In genomic region chr10:81286586-81286985, GRCm38 (mm10) we compare ENCODE assay signal across 11 mouse cellular contexts. TPM values are rescaled to one million over a fixed set of nuclear protein-coding genes. Genes with fewer than 3 reads are reported as not detected.
DNase-seq lines count a peak whose midpoint lies in the region; ATAC-seq and TF ChIP-seq lines count a peak whose summit lies in the region.
"Had no signal": no experiment of that assay in that cellular context is flagged by ENCODE, and none has a peak within 500 bp of the region (broad histone marks: within the 10 kb centered on the region; RNA-seq: fewer than 3 reads in every experiment).

No protein-coding gene starts in this region.

- H3K4me2 ChIP-seq in kidney, embryonic 16.5 days (replicated peaks; ENCODE audit: low read depth, low read length) = peak overlapping the region; percentile 81
- H3K4me2 ChIP-seq in lung, embryonic 15.5 days = peak overlapping the region; percentile 83; the same call in 1 of the 2 replicates
- H3K4me2 ChIP-seq in heart, embryonic 11.5 days = no peak overlapping the region; the same call in 1 of the 2 replicates
- no peak overlapping the region for H3K4me2 ChIP-seq in midbrain, embryonic 11.5 days

- H3K9ac ChIP-seq in ES-Bruce4 (ENCODE audit: low read depth, poor library complexity, severe bottlenecking) = peak overlapping the region; percentile 58; the same call in 1 of the 2 replicates
- no peak overlapping the region; the same call in 1 of the 2 replicates for H3K9ac ChIP-seq in kidney, embryonic 16.5 days (replicated peaks; ENCODE audit: low read length)
- no peak overlapping the region for H3K9ac ChIP-seq in lung, embryonic 15.5 days
- H3K9ac ChIP-seq in heart, embryonic 11.5 days (ENCODE audit: low read depth, low read length) = no peak overlapping the region
- no peak overlapping the region for H3K9ac ChIP-seq in midbrain, embryonic 11.5 days (ENCODE audit: low read length)

- ATAC-seq in kidney, embryonic 16.5 days (ENCODE audit: low FRiP score, low TSS enrichment) = no peak
- ATAC-seq in lung, embryonic 15.5 days (ENCODE audit: borderline replicate concordance, extremely low read depth, low FRiP score, low TSS enrichment) = no peak
- no peak for ATAC-seq in heart, embryonic 11.5 days (replicated peaks; ENCODE audit: insufficient number of reproducible peaks, low FRiP score, low TSS enrichment)
- ATAC-seq in midbrain, embryonic 11.5 days (ENCODE audit: low FRiP score) = no peak

- no peak for TF ChIP-seq POLR2A in ES-Bruce4 (IDR thresholded peaks at IDR 0.05; ENCODE audit: insufficient read depth, low read length)

- 0 out of 2 replicates have a peak overlapping the region, but pooled peaks have one; percentile 35 for H3K27ac ChIP-seq in ES-Bruce4 (ENCODE audit: insufficient read depth, low read length)
- H3K27ac ChIP-seq in kidney, embryonic 16.5 days (ENCODE audit: low read length) = peak overlapping the region; percentile 8; the same call in 1 of the 2 replicates
- H3K27ac ChIP-seq in lung, embryonic 15.5 days = peak overlapping the region; percentile 53; the same call in 1 of the 2 replicates
- no peak overlapping the region for H3K27ac ChIP-seq in heart, embryonic 11.5 days (ENCODE audit: low read depth, low read length)
- no peak overlapping the region for H3K27ac ChIP-seq in midbrain, embryonic 11.5 days (ENCODE audit: low read depth, low read length)
- H3K27ac ChIP-seq: hindbrain, embryonic 15.5 days; limb, embryonic 15.5 days had no signal

- peaks cover 7% of the 10 kb centered on the region for H3K4me1 ChIP-seq in ES-Bruce4 (ENCODE audit: control insufficient read depth, insufficient read depth, low read length)
- peaks cover 34% of the 10 kb centered on the region for H3K4me1 ChIP-seq in kidney, embryonic 16.5 days (ENCODE audit: insufficient read depth, low read length)
- H3K4me1 ChIP-seq in lung, embryonic 15.5 days = peaks cover 50% of the 10 kb centered on the region
- H3K4me1 ChIP-seq in heart, embryonic 11.5 days (ENCODE audit: control insufficient read depth, insufficient read depth, low read length) = peaks cover 8% of the 10 kb centered on the region; the same call in 1 of the 2 replicates
- peaks cover 5% of the 10 kb centered on the region for H3K4me1 ChIP-seq in midbrain, embryonic 11.5 days (ENCODE audit: control insufficient read depth, insufficient read depth, low read length)

- peak; percentile 60 for DNase-seq in A20 (ENCODE audit: low read depth, low spot score)
- DNase-seq in adrenal gland, postnatal 4 days (ENCODE audit: low spot score in 2 of 2) = no peak
- no peak for DNase-seq in adrenal gland, postnatal 10 days
- no peak for DNase-seq in midbrain, embryonic 11.5 days (ENCODE audit: low spot score, missing footprints)
- DNase-seq: right cerebral cortex, adult 18-20 months had no signal

- 34% methylated on average over 6 of the region's 6 CpGs for WGBS in kidney, embryonic 16.5 days
- 29% methylated on average over 6 of the region's 6 CpGs for WGBS in lung, embryonic 15.5 days
- WGBS in heart, embryonic 11.5 days (ENCODE audit: insufficient replicate concordance) = 42% methylated on average over 6 of the region's 6 CpGs
- 49% methylated on average over 6 of the region's 6 CpGs for WGBS in midbrain, embryonic 11.5 days

- H3K9me3 ChIP-seq in ES-Bruce4 (replicated peaks; ENCODE audit: control insufficient read depth, insufficient read depth, low read length, poor library complexity, severe bottlenecking) = no peaks in the 10 kb centered on the region
- no peaks in the 10 kb centered on the region for H3K9me3 ChIP-seq in kidney, embryonic 16.5 days (ENCODE audit: low read length)
- no peaks in the 10 kb centered on the region for H3K9me3 ChIP-seq in lung, embryonic 15.5 days
- H3K9me3 ChIP-seq in heart, embryonic 11.5 days (replicated peaks; ENCODE audit: control insufficient read depth, low read length) = no peaks in the 10 kb centered on the region
- no peaks in the 10 kb centered on the region for H3K9me3 ChIP-seq in midbrain, embryonic 11.5 days (ENCODE audit: control insufficient read depth, low read length)
- H3K9me3 ChIP-seq: hindbrain, embryonic 15.5 days; limb, embryonic 15.5 days had no signal

- no peak for TF ChIP-seq CTCF in ES-Bruce4 (IDR thresholded peaks at IDR 0.05; ENCODE audit: low read depth, low read length)

- TF ChIP-seq EP300 in ES-Bruce4 (IDR thresholded peaks at IDR 0.05; ENCODE audit: insufficient read depth, low read depth, low read length) = no peak

- no peaks in the 10 kb centered on the region for H3K27me3 ChIP-seq in ES-Bruce4 (ENCODE audit: control insufficient read depth, insufficient read depth, low read length, poor library complexity, severe bottlenecking)
- peaks cover 44% of the 10 kb centered on the region for H3K27me3 ChIP-seq in kidney, embryonic 16.5 days (ENCODE audit: insufficient read depth, low read length)
- peaks cover 42% of the 10 kb centered on the region for H3K27me3 ChIP-seq in lung, embryonic 15.5 days
- H3K27me3 ChIP-seq in heart, embryonic 11.5 days (ENCODE audit: control insufficient read depth, insufficient read depth, low read length) = peaks cover 61% of the 10 kb centered on the region
- H3K27me3 ChIP-seq in midbrain, embryonic 11.5 days (ENCODE audit: control insufficient read depth, insufficient read depth, low read length) = peaks cover 41% of the 10 kb centered on the region

- no peaks in the 10 kb centered on the region for H3K36me3 ChIP-seq in ES-Bruce4 (ENCODE audit: control insufficient read depth, insufficient read depth, low read length, poor library complexity, severe bottlenecking)
- no peaks in the 10 kb centered on the region for H3K36me3 ChIP-seq in kidney, embryonic 16.5 days (ENCODE audit: insufficient read depth, low read length)
- H3K36me3 ChIP-seq in lung, embryonic 15.5 days = no peaks in the 10 kb centered on the region
- no peaks in the 10 kb centered on the region for H3K36me3 ChIP-seq in heart, embryonic 11.5 days (ENCODE audit: control insufficient read depth, insufficient read depth, low read length)
- no peaks in the 10 kb centered on the region for H3K36me3 ChIP-seq in midbrain, embryonic 11.5 days (ENCODE audit: control insufficient read depth, insufficient read depth, low read length)
- H3K36me3 ChIP-seq: hindbrain, embryonic 15.5 days; limb, embryonic 15.5 days had no signal

- peak overlapping the region; percentile 90; the same call in 1 of the 2 replicates for H3K4me3 ChIP-seq in ES-Bruce4 (ENCODE audit: low read depth, low read length)
- H3K4me3 ChIP-seq in kidney, embryonic 16.5 days (ENCODE audit: low read length) = no peak overlapping the region
- no peak overlapping the region for H3K4me3 ChIP-seq in lung, embryonic 15.5 days
- no peak overlapping the region for H3K4me3 ChIP-seq in heart, embryonic 11.5 days (ENCODE audit: low read depth, low read length)
- H3K4me3 ChIP-seq in midbrain, embryonic 11.5 days (ENCODE audit: low read depth, low read length) = no peak overlapping the region

RNA-seq across cellular contexts. Expression of gene Tjp3, which starts 4.8 kb away (rescaled TPM):
- polyA plus RNA-seq in ES-Bruce4 (2011; ENCODE audit: insufficient read depth, insufficient read length, low read depth, missing spikeins) = 41.5 and 42.7 TPM in 2 replicates
- polyA plus RNA-seq in kidney, embryonic 16.5 days (2015; fragmentation: Nextera tagmentation; extraction: Ambion mirVana) = 21.9 and 22.6 TPM in 2 replicates
- 26.4 and 28.8 TPM in 2 replicates for polyA plus RNA-seq in lung, embryonic 15.5 days (2015; fragmentation: Nextera tagmentation; extraction: Ambion mirVana)
- 0.90 and 1.4 TPM in 2 replicates for polyA plus RNA-seq in heart, embryonic 11.5 days (2014; fragmentation: Nextera tagmentation; extraction: Ambion mirVana)
- 1 to 10 TPM; 1.8 to 3.1 TPM for total RNA-seq in adrenal gland, postnatal 4 days (2021)
- total RNA-seq in adrenal gland, postnatal 10 days (2021) = 1 to 10 TPM; 1.9 to 3.0 TPM
- polyA plus RNA-seq in midbrain, embryonic 11.5 days (2014; fragmentation: Nextera tagmentation; extraction: Ambion mirVana) = 3.9 and 4.0 TPM in 2 replicates

RNA-seq across cellular contexts. Expression of gene Pip5k1c, which starts 6.2 kb away (rescaled TPM):
- polyA plus RNA-seq in ES-Bruce4 (2011; ENCODE audit: insufficient read depth, insufficient read length, low read depth, missing spikeins) = 28.3 and 31.5 TPM in 2 replicates
- 62.9 and 63.9 TPM in 2 replicates for polyA plus RNA-seq in kidney, embryonic 16.5 days (2015; fragmentation: Nextera tagmentation; extraction: Ambion mirVana)
- 45.4 and 47.0 TPM in 2 replicates for polyA plus RNA-seq in lung, embryonic 15.5 days (2015; fragmentation: Nextera tagmentation; extraction: Ambion mirVana)
- polyA plus RNA-seq in heart, embryonic 11.5 days (2014; fragmentation: Nextera tagmentation; extraction: Ambion mirVana) = 30.2 and 32.1 TPM in 2 replicates
- total RNA-seq in adrenal gland, postnatal 4 days (2021) = 10 to 100 TPM; 65.2 to 71.1 TPM
- total RNA-seq in adrenal gland, postnatal 10 days (2021) = 10 to 100 TPM; 39.2 to 48.9 TPM
- polyA plus RNA-seq in midbrain, embryonic 11.5 days (2014; fragmentation: Nextera tagmentation; extraction: Ambion mirVana) = 42.0 and 46.2 TPM in 2 replicates

RNA-seq across cellular contexts. Expression of gene Apba3, which starts 19.8 kb away (rescaled TPM):
- 25.8 and 26.4 TPM in 2 replicates for polyA plus RNA-seq in ES-Bruce4 (2011; ENCODE audit: insufficient read depth, insufficient read length, low read depth, missing spikeins)
- polyA plus RNA-seq in kidney, embryonic 16.5 days (2015; fragmentation: Nextera tagmentation; extraction: Ambion mirVana) = 88.6 and 88.7 TPM in 2 replicates
- 60.7 and 66.5 TPM in 2 replicates for polyA plus RNA-seq in lung, embryonic 15.5 days (2015; fragmentation: Nextera tagmentation; extraction: Ambion mirVana)
- 41.2 and 44.1 TPM in 2 replicates for polyA plus RNA-seq in heart, embryonic 11.5 days (2014; fragmentation: Nextera tagmentation; extraction: Ambion mirVana)
- total RNA-seq in adrenal gland, postnatal 4 days (2021) = 10 to 100 TPM; 47.8 to 49.5 TPM
- 10 to 100 TPM; 79.8 to 83.8 TPM for total RNA-seq in adrenal gland, postnatal 10 days (2021)
- 25.4 and 31.2 TPM in 2 replicates for polyA plus RNA-seq in midbrain, embryonic 11.5 days (2014; fragmentation: Nextera tagmentation; extraction: Ambion mirVana)

RNA-seq across cellular contexts. Expression of gene Mrpl54, which starts 19.9 kb away (rescaled TPM):
- polyA plus RNA-seq in ES-Bruce4 (2011; ENCODE audit: insufficient read depth, insufficient read length, low read depth, missing spikeins) = 52.2 and 63.7 TPM in 2 replicates
- 218 and 238 TPM in 2 replicates for polyA plus RNA-seq in kidney, embryonic 16.5 days (2015; fragmentation: Nextera tagmentation; extraction: Ambion mirVana)
- polyA plus RNA-seq in lung, embryonic 15.5 days (2015; fragmentation: Nextera tagmentation; extraction: Ambion mirVana) = 208 and 225 TPM in 2 replicates
- polyA plus RNA-seq in heart, embryonic 11.5 days (2014; fragmentation: Nextera tagmentation; extraction: Ambion mirVana) = 247 and 257 TPM in 2 replicates
- total RNA-seq in adrenal gland, postnatal 4 days (2021) = 100 to 1,000 TPM; 107 to 108 TPM
- total RNA-seq in adrenal gland, postnatal 10 days (2021) = 100 to 1,000 TPM; 109 to 111 TPM
- polyA plus RNA-seq in midbrain, embryonic 11.5 days (2014; fragmentation: Nextera tagmentation; extraction: Ambion mirVana) = 198 and 205 TPM in 2 replicates

RNA-seq across cellular contexts. Expression of gene Matk, which starts 33.9 kb away (rescaled TPM):
- 1.1 and 1.2 TPM in 2 replicates for polyA plus RNA-seq in ES-Bruce4 (2011; ENCODE audit: insufficient read depth, insufficient read length, low read depth, missing spikeins)
- 8.2 and 8.9 TPM in 2 replicates for polyA plus RNA-seq in kidney, embryonic 16.5 days (2015; fragmentation: Nextera tagmentation; extraction: Ambion mirVana)
- 2.7 and 3.9 TPM in 2 replicates for polyA plus RNA-seq in lung, embryonic 15.5 days (2015; fragmentation: Nextera tagmentation; extraction: Ambion mirVana)
- 1.0 and 1.7 TPM in 2 replicates for polyA plus RNA-seq in heart, embryonic 11.5 days (2014; fragmentation: Nextera tagmentation; extraction: Ambion mirVana)
- total RNA-seq in adrenal gland, postnatal 4 days (2021) = 1 to 10 TPM; 2.9 to 3.0 TPM
- total RNA-seq in adrenal gland, postnatal 10 days (2021) = 1 to 10 TPM; 1.8 to 2.1 TPM
- 2.5 and 2.7 TPM in 2 replicates for polyA plus RNA-seq in midbrain, embryonic 11.5 days (2014; fragmentation: Nextera tagmentation; extraction: Ambion mirVana)

Comparison
In these comparisons a context has a peak if more than half of its experiments do, and no peak if none do; other contexts are left out.
1. H3K27ac ChIP-seq: peak in ES-Bruce4 (single experiment), kidney, embryonic 16.5 days (single experiment) and lung, embryonic 15.5 days (single experiment); none in heart, embryonic 11.5 days (single experiment) and midbrain, embryonic 11.5 days (single experiment).
2. H3K4me2 ChIP-seq: peak in kidney, embryonic 16.5 days (single experiment) and lung, embryonic 15.5 days (single experiment); none in heart, embryonic 11.5 days (single experiment) and midbrain, embryonic 11.5 days (single experiment).